Mouse (Mus musculus): ENCODE measurements around the gene Ier5. TPM values are rescaled to one million over a fixed set of nuclear protein-coding genes. Genes with fewer than 3 reads are reported as not detected.
A peak's percentile ranks its signal among the peaks of the same experiment; 100 is the strongest.

Ier5 gene
- polyA plus RNA-seq, 1 experiment from 2014 or later, result 6.9 TPM

GRCm38 (mm10) chr1:155096620-155097261 lies 2.7 kb downstream of the Ier5 start:
- WGBS, result 82% methylated on average over 4 of the region's 4 CpGs
- no peak for DNase-seq (ENCODE audit: low spot score)
- H3K4me1 ChIP-seq, result peaks cover 44% of the 10 kb centered on the region
- H3K36me3 ChIP-seq, result peaks cover 11% of the 10 kb centered on the region
- H3K4me3 ChIP-seq, result peak overlapping the region; percentile 100
- H3K27me3 ChIP-seq (ENCODE audit: low read depth, poor library complexity, severe bottlenecking), result no peaks in the 10 kb centered on the region
- H3K27ac ChIP-seq, result no peak overlapping the region
- H3K9me3 ChIP-seq (replicated peaks), result no peaks in the 10 kb centered on the region

DNA sequence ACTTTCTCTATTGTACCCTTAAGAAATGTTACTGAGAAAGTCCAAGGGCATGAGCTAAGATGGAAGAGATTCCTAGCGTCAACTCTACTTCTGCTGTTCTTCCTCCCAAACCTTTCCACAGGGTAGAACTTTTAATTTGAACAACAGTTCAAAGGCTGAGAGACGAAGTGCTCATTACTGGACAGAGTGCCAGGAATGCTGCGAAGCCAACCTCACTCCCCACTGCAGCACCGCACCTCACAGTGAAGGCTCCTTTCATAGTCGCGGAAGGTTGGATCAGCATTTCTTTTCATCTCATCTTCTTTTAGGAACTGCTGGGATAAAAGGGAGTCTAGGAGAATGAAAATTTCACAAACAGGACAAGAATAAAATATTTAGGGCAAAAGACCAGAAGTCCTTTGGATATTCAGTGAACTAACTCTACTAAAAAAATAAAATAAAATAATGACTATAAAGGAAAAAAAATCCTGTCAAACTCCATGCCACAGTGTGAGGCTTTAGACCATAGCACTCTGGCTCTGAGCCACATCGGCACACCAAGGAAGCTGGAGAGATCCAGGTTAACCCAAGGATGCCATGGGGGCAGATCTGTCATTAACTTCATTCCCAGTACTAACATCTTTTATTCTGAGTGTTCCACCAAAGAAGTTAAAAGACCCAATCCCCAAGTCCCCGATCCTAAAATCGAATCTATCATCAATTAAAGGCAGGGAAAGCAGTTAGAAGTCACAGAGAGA lies 5.3 kb downstream of the Ier5 start:
- Histone ChIP-seq H3K9me3 (replicated peaks) (no peaks in the 10 kb centered on the region), H3K27ac (0 out of 2 replicates have a peak overlapping the region, but pooled peaks have one; percentile 84), H3K27me3 (ENCODE audit: low read depth, poor library complexity, severe bottlenecking) (no peaks in the 10 kb centered on the region), H3K36me3 (peaks cover 11% of the 10 kb centered on the region), H3K4me1 (peaks cover 51% of the 10 kb centered on the region), H3K4me3 (no peak overlapping the region)
- no peak for DNase-seq (ENCODE audit: low spot score)
- WGBS, result 59% methylated on average over 9 of the region's 9 CpGs

GRCm38 (mm10) chr1:155093145-155093791 lies 6.2 kb downstream of the Ier5 start:
- peaks cover 56% of the 10 kb centered on the region for H3K4me1 ChIP-seq

DNA sequence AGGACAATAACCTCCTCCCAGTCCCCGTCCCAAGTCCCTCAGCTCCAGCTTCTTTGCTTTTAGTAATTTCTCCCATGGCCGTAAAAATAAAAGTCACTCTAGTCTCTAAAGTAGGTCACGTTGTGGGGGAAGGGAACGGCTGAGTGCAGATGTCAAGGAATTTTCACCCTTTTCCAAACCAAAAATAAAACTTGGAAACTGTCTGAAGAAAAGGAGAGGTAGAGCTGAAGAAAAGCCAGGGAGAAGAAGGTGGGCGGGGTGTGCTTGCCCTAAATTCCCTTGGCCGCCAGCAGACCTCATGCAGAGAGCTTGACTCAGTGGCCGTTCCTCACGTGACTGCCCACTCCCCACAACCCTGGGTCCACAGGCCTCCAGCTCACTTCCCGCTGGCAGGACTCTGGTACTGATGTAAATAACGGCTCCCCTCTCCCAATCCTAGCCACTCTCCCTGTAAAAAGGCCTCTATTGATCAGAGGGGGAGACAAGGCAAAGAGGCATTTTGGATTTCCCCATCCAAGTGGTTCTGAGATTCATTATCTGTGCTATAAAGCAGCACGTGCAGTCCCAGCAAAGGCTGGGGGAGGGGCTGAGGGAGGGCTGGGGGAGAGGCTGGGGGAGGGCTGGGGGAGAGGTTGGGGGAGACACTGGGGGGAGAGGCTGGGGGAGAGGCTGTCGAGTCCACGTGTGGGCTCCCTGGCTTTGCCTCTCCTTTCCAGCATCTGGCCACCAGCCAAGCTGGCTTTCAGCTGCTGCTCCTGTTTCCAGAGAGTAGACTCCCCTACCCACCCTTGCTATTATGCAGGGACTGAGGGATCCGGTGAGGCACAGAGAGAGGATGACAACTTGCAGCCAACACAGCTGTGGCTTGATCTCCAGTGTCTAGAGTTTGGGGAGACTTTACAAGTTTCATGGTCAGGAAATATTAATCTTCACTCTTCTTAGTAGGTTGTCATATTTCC lies 7.3 kb downstream of the Ier5 start:
- 24% methylated on average over 14 of the region's 14 CpGs for WGBS
- Histone ChIP-seq H3K27ac (peak overlapping the region; percentile 84), H3K4me3 (peak overlapping the region; percentile 16; the same call in 1 of the 2 replicates), H3K27me3 (ENCODE audit: low read depth, poor library complexity, severe bottlenecking) (no peaks in the 10 kb centered on the region), H3K9me3 (replicated peaks) (no peaks in the 10 kb centered on the region), H3K4me1 (peaks cover 53% of the 10 kb centered on the region), H3K36me3 (peaks cover 11% of the 10 kb centered on the region)
- peak; percentile 60 for DNase-seq (ENCODE audit: low spot score)

More at GRCm38 (mm10) chr1:155093145-155093791, 6.2 kb downstream of the Ier5 start:
- peak overlapping the region; percentile 84 for H3K27ac ChIP-seq
- no peaks in the 10 kb centered on the region for H3K9me3 ChIP-seq (replicated peaks)
- peaks cover 11% of the 10 kb centered on the region for H3K36me3 ChIP-seq
- DNase-seq (ENCODE audit: low spot score), result no peak
- H3K4me3 ChIP-seq, result no peak overlapping the region
- no peaks in the 10 kb centered on the region for H3K27me3 ChIP-seq (ENCODE audit: low read depth, poor library complexity, severe bottlenecking)
- WGBS, result 47% methylated on average over 4 of the region's 4 CpGs

DNA sequence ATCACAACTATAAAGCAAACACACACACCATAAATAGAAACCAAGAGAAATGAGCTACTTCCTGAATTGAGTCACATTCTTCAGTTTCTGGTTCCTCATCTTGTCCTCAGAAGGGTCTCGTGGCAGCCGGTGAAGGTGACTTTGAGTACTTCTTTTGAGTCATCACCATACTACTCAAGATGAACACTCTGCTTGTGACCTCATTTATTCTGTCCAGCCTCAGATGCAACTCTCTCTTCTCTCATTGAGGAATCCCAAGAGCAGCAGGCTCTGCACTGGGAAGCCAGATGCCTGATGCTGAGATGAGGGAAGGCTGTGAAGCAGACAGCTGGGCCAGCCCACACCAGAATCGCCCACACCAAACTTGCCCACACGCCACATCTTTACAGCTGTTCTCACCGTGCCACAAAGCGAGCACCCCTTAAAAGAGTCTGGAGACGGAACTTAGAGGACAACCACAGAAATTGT lies 8.0 kb downstream of the Ier5 start:
- DNase-seq (ENCODE audit: low spot score), result no peak
- Histone ChIP-seq H3K27me3 (ENCODE audit: low read depth, poor library complexity, severe bottlenecking) (no peaks in the 10 kb centered on the region), H3K4me3 (no peak overlapping the region), H3K4me1 (peaks cover 59% of the 10 kb centered on the region), H3K27ac (peak overlapping the region; percentile 84), H3K9me3 (replicated peaks) (no peaks in the 10 kb centered on the region), H3K36me3 (peaks cover 11% of the 10 kb centered on the region)
- 79% methylated on average over 7 of the region's 7 CpGs for WGBS

GRCm38 (mm10) chr1:155090736-155091135 lies 8.7 kb downstream of the Ier5 start:
- H3K4me1 ChIP-seq, result peaks cover 66% of the 10 kb centered on the region
- H3K9me3 ChIP-seq (replicated peaks), result no peaks in the 10 kb centered on the region
- WGBS, result 73% methylated on average over 1 of the region's 1 CpGs
- DNase-seq (ENCODE audit: low spot score), result no peak
- H3K27ac ChIP-seq, result peak overlapping the region; percentile 28; the same call in 1 of the 2 replicates
- no peaks in the 10 kb centered on the region for H3K27me3 ChIP-seq (ENCODE audit: low read depth, poor library complexity, severe bottlenecking)
- peaks cover 10% of the 10 kb centered on the region for H3K36me3 ChIP-seq
- no peak overlapping the region for H3K4me3 ChIP-seq

DNA sequence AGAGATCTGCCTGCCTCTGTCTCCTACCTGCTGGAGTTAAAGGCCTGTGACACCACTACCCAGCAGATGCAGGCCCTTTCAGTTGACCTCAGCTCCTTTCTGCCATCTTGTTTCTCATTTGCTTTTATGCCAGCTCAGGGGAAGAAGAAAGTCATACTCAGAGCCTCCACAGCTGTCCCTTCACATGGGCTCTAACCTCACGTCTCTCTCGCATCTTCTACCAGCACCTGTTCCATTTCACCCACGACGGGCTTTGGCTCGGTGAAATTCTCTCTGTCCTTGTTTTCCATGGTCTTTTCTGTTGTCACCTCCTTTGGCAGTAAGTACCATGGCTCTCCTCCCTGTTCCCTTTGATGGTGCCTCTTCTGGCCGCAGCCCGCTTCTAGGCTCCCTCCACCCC lies 9.1 kb downstream of the Ier5 start:
- no peaks in the 10 kb centered on the region for H3K27me3 ChIP-seq (ENCODE audit: low read depth, poor library complexity, severe bottlenecking)
- WGBS, result 90% methylated on average over 7 of the region's 7 CpGs
- H3K4me3 ChIP-seq, result no peak overlapping the region
- H3K4me1 ChIP-seq, result peaks cover 70% of the 10 kb centered on the region
- H3K36me3 ChIP-seq, result peaks cover 6% of the 10 kb centered on the region
- no peaks in the 10 kb centered on the region for H3K9me3 ChIP-seq (replicated peaks)
- H3K27ac ChIP-seq, result peak overlapping the region; percentile 28; the same call in 1 of the 2 replicates
- DNase-seq (ENCODE audit: low spot score), result no peak

- H3K36me3 ChIP-seq, result no peaks in the 10 kb centered on the region
- H3K4me1 ChIP-seq, result peaks cover 79% of the 10 kb centered on the region
- H3K27me3 ChIP-seq (ENCODE audit: low read depth, poor library complexity, severe bottlenecking), result no peaks in the 10 kb centered on the region
- no peak overlapping the region for H3K4me3 ChIP-seq
- no peaks in the 10 kb centered on the region for H3K9me3 ChIP-seq (replicated peaks)
- WGBS, result 51% methylated on average over 16 of the region's 16 CpGs
- DNase-seq (ENCODE audit: low spot score), result no peak
- peak overlapping the region; percentile 67 for H3K27ac ChIP-seq
Measured at GRCm38 (mm10) chr1:155088847-155089603, 10.4 kb downstream of the Ier5 start.

DNA sequence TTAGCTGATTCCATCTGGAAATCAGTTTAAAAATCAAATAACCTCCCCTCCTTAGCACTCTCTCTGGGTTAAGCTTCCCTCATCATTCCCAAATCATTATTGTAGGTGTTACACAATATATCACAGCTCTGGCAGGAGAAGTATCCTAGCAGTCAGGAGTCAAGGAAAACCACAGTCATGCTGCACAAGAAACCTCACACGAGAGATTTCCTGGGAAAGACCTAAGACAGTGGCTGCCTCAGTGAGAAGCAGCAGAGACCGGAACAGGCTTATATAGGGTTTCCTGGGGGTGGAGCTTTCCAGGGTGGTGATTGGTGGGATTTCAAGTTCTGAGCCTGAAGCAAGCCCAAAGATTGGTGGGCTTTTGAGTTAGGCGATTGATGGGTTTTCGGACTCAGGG lies 11.4 kb downstream of the Ier5 start:
- Histone ChIP-seq H3K36me3 (no peaks in the 10 kb centered on the region), H3K9me3 (replicated peaks) (no peaks in the 10 kb centered on the region), H3K4me1 (peaks cover 78% of the 10 kb centered on the region), H3K27ac (no peak overlapping the region), H3K27me3 (ENCODE audit: low read depth, poor library complexity, severe bottlenecking) (no peaks in the 10 kb centered on the region), H3K4me3 (no peak overlapping the region)
- no peak for DNase-seq (ENCODE audit: low spot score)
- WGBS, result 91% methylated on average over 4 of the region's 4 CpGs

- H3K27ac ChIP-seq, result peak overlapping the region; percentile 99
- no peaks in the 10 kb centered on the region for H3K9me3 ChIP-seq (replicated peaks)
- no peak overlapping the region for H3K4me3 ChIP-seq
- H3K4me1 ChIP-seq, result peaks cover 78% of the 10 kb centered on the region
- DNase-seq (ENCODE audit: low spot score), result no peak
- WGBS, result 3% methylated on average over 4 of the region's 4 CpGs
- no peaks in the 10 kb centered on the region for H3K36me3 ChIP-seq
- H3K27me3 ChIP-seq (ENCODE audit: low read depth, poor library complexity, severe bottlenecking), result no peaks in the 10 kb centered on the region
Measured at GRCm38 (mm10) chr1:155086893-155087292, 12.5 kb downstream of the Ier5 start.

- no peaks in the 10 kb centered on the region for H3K27me3 ChIP-seq (ENCODE audit: low read depth, poor library complexity, severe bottlenecking)
- WGBS, result 2% methylated on average over 7 of the region's 7 CpGs
- H3K9me3 ChIP-seq (replicated peaks), result no peaks in the 10 kb centered on the region
- peak overlapping the region; percentile 99 for H3K27ac ChIP-seq
- no peak for DNase-seq (ENCODE audit: low spot score)
- H3K4me1 ChIP-seq, result peaks cover 78% of the 10 kb centered on the region
- H3K4me3 ChIP-seq, result no peak overlapping the region
- H3K36me3 ChIP-seq, result no peaks in the 10 kb centered on the region
Measured at GRCm38 (mm10) chr1:155086416-155086815, 13.0 kb downstream of the Ier5 start.

All from limb, embryonic 10.5 days (tissue).